Mouse (Mus musculus) frontal cortex, postnatal 36 days (tissue): ENCODE data around the gene Pak6.
"Not testable (repeated sequence)": the region's sequence is repeated elsewhere in the genome, so short reads cannot be mapped to it uniquely, and the experiment has no call there.

ENCODE experiments used
- DNase-seq, 2 experiments: peaks; one replicate each; pipeline ENCODE4 v3.0.0; 2022; ENCODE audit warnings: low spot score in 2 of 2

Gene Pak6

DNA sequence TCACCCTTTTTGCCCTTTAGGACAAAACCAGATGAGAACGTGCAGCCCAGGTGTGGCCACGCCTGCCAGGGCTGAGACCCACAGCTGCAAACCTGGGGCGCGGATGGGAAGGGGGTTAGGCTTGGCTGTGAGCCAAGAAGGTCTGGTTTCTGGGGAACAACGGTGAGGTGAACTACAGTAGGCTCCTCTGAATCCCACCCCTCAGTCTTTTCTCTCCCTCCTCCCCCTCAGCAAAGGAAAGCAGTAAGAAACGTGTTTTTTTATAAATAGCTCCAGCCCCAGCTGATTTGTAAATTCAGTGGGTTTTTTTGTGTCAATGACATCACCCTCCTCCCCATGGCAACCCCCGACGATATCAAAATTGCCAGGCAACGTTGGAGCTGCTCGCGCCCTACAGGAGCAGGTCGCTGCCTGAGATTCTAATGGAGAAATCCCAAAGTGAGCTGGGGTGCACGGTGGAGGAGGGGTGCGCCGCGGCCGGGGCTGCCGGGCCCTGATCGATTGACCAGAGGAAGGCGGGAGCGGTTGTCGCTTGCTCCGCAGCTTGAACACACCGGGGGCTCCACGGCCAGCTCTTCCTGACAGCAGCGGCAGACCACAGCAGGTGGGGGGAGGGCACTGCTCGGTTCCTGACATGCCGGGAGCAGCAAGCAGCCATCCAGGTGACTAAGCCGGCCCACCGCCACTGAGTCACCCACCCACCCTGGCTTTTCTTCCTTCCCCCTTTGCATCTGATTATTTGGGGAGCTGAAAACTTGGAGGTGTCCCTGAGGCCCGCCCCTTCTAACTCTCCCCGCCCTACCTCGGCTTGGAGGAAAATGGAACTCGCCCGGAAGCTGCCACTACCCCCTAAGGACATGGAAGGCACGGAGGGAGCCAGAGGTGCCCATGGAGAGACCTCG, at the start of gene Pak6:
Gene Pak6, plus strand, starts transcription at position 402 of the 902 bp plus-strand sequence.
- peak; percentile 63 to 75 for DNase-seq

DNA sequence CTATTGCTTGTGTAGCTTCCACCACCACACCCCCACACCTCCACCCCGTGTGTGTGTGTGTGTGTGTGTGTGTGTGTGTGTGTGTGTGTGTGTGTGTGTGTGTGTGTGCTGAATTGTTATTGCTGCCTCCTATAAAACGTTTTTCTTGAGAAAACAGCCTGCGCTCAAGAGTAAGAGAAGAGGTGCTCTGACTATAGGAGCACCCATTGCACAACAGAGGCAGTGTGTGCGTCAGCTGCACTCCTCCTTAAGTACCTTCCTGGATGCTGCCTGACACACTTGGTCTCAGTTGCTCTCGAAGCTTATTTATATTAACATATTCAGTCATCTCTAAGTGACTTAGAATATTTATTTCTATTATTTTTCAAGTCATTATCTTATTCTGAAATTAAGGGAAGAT, 45.1 kb upstream of the Pak6 start:
- DNase-seq, result no peak

DNA sequence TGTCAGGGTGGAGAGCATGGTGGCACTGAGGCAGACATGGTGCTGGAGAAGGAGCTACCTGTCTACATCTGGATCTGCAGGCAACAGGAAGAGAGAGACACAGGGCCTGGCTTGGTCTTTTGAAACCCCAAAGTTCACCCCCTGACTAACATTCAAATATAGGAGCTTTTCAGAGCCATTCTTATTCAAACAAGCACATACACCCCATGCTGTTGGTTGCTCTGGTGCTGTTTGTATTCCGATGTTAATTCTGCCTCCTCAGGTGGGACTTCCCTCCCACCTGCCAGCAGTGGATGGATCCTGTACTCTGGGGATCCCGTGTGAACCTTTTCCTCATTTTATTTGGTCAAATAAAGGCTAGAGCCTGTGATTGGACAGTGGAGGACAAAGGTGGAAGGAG, 43.0 kb upstream of the Pak6 start:
- DNase-seq, result no peak

DNA sequence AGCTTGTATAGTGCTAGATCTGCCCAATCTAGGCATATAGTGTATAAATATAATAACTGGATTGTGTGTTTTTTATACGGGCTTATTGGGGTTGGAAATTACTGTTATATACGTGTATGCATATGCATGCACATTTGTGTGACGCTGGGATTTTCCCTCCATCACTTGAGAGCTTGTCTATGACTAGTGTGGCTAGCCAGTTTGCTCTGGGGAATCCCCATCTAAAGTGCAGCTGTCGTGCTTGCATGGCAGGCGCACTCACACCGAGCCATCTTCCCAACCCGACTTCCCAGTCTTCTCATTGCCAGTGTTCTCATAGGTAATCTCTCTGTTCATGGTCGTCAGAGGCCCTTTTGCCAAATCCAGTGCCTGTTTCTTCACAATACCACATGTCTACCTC, 42.5 kb upstream of the Pak6 start:
- no peak for DNase-seq

DNA sequence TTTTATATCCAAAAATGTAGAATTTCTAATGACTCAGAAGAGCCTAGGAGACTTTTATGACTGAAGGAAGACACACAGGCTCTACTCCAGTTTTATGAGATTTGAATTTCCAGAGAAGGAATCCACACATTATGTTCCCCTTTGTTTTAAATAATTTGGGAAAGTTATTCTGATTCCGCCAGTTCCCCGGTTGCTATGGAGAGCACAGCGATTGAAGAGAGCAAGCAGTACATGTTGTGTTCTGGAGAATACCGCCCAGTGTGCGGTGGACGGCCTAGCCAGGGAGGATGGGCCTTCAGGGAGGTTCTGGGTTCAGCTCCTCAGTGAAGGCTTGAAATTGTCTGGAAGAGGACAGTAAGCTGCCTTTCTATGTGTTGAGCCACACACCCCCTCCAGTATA, 33.8 kb upstream of the Pak6 start:
- DNase-seq, result no peak

DNA sequence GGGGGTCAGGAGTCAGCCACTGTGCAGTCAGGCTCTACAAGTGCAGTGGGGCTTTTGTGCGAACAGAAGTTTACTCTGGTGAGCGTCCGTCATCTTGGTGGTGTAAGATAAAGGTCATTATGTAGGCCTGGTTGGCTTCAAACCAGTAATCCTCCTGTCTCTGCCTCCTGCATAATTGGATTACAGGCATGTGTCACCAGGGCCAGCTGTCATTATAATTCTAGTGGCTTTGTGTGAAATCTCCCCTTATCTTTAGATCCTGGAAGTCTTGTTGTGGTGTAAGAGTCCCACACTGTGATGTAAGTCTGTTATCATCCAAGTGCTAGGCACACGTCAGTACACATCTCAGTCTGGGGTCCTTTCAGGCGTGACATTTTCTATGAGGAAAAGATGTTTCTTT, 29.7 kb upstream of the Pak6 start:
- no peak for DNase-seq

DNA sequence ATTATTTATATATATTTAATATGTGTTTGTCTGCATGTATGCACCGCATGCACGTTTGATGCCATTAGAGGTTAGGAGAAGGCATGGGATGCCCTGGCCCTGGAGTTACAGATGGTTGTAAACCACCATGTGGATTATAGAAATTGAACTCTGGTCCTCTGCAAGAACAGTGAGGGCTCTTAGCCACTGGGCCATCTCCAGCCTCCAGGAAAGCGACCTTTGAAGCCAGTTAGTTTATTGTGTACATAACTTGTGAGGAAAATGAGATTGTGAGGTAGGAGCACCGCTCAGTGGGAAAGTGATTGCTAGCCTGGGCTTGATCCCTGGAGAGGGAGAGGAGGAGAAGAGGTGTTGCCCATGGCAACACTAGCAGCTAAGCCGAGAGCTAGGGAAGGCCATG, 25.8 kb upstream of the Pak6 start:
- no peak for DNase-seq

DNA sequence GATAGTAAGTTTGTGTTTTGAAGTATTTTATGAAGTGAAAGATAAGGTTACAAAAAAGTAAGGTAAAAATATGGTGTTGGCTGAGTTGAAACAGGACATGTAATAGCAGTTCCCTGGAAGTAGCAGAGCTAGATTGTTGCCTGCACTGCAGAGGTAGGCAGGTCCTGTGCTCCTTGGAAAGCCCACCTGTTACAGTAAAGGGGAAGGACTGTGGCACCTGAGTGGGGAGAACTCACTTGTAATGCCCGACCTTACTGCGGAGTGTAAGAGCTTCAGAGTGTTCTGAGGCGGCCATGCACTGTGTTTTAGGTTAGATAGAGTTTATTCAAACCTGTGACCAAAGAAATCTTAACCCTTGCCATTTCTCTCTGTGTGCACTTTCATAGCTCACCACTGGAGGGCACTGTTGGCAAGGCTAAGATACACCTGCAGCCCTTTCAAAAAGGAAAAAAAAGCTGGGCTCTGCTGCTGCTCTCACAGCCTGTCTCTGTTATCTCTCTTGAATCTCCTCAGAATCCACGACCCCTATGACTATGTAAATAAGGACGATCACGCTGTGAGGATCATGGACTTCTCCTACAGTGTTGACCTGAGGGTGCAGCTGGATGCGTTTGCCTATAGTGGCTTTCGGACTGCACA, 25.1 kb upstream of the Pak6 start:
- peak; percentile 66 to 73 for DNase-seq

DNA sequence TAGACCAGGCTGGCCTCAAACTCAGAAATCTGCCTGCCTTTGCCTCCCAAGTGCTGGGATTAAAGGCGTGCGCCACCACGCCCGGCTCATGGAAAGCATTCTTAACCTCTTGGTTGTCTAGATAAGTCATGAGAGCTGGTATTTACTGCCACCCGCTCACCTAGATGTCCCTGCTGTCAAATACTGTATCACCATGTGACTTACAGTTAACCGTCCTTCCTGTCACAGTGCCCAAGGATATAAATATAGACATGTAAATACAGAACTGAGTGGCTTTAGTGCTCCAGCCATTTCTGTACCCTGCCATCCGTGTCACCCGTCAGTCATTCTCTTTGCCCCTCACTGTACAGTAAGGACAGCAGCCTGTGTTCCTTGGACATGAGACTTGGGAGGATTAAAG, 24.4 kb upstream of the Pak6 start:
- DNase-seq, result no peak

DNA sequence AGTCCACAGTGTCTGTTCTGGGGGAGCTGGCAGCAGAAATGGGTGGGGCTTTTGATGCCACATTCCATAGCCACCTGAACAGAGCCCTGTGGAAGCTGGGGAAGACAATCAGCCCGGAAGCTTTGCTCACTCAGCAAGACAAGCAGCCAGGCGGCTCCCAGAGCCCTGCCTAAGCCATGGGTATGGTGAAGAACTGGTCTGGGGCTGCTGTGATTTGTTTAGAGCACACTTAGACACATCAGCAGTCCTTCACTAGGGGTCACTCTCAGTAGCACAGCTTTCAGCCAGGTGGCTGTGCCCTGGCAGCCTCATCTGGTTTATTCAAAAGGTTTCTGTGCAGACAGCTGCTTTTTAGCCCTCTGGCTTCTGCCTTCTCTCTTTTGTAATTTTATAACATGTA, 22.0 kb upstream of the Pak6 start:
- DNase-seq, result no peak

DNA sequence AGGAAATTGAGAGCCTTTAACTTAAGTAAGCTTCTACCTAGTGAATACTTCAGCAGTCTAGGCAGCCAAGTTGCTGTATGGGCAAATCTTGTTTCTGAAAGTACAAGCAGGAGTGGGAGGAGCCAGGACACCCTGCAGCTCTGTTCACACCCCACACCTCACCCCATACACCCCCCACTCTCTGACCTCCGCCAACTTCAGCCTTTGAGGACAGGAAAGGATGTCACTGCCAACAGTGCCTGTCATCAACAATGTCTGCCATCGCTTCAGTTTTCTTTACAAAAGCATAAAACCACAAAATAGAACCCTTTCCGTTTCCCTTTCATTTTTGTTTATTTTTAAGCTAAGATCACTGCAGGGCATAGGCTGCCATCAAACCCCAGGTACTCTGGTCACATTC, 20.7 kb upstream of the Pak6 start:
- no peak for DNase-seq

DNA sequence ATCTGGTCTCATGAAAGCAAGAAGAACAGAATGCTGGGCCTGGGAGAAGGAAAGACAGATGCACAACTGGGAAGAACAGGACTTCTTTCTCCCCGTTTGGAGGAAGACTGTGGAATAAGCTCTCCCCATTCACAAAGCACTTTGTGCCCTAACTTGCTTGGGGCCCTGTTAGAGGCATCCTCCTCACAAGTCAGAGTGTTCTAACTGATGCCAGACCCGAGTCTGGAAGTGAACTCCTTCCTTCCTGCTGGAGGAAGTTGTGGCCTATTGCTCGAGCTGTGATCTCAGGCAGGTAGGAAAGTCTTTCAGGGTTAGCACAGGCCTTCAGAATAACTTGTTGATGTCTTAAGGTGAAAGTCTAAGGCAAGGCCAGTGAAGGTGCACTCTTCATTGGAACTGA, 20.2 kb upstream of the Pak6 start:
- no peak for DNase-seq

DNA sequence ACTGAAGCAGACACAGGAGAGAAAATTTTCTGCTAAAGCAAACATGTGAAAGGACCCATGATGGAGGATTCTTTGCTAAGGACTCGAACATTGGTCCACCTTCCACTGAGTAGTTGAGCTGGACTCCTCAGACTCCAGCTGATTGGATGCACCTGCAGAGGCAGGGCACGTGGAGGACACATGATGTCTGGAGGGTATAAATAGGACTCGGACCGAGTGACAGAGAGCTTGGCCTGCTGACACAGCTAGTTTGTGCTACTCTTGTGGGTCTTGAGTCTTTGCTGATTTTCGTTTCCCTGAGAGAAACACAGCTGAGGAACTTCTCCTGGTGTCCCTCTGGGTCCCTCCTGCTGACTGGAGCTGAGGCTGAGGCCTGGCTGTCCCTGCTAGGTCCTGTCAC, 16.4 kb upstream of the Pak6 start:
- DNase-seq, result no peak

DNA sequence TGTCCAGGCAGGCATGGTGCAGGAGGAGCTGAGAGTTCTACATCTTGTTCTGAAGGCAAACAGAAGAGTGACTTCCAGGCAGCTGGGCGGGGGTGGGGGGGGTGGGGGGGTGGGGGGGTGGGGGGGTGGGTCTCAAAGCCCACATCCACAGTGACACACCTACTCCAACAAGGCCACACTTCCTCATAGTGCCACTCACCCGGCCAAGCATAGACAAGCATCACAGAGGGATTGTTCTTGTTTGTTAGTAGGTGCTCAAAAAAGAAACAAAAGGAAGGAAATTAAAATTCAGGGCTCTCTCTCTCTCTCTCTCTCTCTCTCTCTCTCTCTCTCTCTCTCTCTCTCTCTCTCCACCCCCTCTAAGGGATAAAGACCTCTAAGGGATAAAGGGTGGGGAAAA, 12.4 kb upstream of the Pak6 start:
- DNase-seq, result not testable (repeated sequence)

DNA sequence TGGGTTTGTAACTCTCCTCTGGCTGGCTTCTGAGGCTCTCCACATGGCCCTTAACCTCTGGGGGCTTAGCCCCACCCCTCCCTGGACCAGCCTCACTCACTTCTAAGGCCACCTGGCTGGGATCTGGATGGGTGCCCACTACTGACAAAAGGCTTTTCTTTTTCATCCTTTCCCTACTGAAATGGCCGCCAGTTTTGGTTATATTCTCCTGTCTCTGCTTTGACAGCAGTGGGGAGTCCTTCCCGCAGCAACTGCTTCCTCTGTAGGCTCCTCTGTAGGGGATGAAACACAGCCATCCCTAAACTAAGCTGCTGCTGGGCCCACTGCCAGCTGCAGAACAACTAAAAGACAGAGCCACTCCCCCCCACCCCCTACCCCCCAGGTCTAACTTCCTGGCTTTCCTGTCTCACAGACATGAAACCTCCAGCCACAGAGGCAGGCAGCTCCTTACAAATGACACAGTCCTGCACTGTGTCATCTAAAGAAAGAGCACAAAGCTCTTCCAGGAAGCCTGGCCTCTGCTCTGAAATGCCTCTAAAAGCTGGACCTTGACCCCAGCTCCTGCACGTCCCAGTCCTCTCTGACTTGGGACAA, 6.3 kb upstream of the Pak6 start:
- DNase-seq, result no peak

DNA sequence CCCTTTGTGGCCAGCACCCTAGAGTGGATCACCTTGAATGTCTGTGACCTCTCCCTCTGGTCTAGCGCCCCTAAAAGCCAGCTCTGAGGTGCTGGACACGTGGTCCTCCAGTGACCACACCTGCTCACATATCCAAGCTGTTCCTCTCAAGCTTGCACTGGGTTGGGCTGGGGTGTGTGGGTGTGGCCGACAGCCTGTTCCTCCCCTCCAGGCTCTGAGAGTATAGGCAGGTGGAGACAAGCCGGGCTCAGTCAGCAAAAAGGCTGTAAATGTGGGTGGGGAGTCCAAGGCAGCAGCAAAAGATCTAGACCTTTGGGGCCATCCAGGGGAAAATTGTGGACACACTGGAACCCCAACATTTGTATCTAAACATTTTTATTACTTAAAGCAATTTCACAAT, 4.6 kb upstream of the Pak6 start:
- no peak for DNase-seq

DNA sequence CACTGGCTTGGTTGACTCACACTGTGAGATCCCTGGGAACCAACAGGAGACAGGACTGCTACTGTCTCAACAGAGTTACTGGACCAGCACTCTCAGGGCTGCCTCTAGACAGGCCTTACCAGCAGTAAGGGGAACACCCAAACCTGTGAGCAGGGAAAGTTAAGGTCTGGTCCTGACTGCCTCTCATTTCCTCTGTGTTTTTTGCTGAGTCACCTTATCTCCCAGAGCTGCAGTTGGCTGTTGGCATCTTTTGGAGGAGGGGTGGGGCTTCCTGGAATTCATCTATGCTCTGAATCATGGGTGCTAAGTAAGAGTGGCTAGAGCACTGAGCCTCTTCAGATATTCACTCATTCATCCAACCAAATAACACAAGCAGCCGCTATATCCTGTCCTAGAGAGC, 4.0 kb upstream of the Pak6 start:
- DNase-seq, result peak; percentile 42 to 59

DNA sequence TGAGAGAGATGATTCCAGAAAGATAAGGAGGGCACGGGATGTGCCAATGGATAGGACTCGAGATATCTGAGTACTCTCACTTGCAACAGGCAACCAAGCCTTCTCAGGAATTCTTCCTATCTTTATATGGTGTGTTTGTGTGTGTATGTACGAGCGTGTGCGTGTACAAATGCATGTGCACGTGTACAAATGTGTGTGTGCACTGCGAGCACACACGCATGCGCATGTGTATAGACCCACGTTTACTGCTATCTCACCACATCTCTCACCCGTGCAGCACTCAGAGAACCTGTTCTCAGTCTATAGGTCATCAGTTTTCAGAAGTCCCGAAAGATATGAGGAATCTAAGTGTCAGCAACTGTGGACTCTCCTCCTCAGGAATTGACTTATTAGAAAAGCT, 3.6 kb upstream of the Pak6 start:
- DNase-seq, result no peak

DNA sequence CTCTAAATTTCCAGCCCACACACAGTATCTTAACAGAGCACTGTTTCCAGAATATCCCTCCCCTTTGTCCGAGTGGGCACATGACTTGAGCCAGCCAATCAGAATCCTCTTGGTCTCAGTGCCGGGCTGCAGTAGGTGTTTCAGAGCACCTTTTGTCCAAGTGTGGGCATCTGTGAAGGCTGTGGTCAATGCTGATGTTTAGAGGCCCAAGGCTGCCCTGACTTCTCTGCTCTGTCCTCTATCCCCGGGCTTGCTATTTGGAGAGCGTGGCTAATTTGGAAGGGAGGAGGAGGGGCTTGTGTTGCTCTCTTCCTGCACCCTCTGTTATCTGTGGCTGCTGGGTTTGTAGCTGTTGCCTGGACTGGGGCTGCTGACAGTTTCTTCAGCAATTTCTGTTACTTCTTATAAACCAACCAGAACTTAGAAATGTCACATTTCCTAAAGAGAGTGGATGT, 3.1 kb upstream of the Pak6 start:
- DNase-seq, result peak; percentile 36 to 51

DNA sequence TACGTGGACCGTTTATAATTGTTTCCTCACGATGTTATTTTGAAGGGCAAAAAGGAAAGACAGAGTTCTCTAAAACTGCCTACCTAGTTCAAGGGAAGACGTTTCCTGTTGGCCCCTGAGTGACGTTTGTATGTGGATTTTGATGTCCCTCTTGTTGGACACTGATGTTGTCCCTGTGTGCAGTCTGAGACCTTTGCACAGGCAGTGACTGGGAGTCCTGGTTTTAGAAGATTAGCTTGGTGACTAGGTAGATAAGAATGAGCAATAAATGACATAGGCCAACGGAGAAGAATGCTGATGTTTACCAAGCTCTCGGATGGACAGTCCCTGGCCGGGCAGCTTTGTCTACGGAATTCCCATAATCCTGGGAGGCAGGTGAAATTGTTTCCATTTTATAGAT, 1.2 kb upstream of the Pak6 start:
- DNase-seq, result no peak

DNA sequence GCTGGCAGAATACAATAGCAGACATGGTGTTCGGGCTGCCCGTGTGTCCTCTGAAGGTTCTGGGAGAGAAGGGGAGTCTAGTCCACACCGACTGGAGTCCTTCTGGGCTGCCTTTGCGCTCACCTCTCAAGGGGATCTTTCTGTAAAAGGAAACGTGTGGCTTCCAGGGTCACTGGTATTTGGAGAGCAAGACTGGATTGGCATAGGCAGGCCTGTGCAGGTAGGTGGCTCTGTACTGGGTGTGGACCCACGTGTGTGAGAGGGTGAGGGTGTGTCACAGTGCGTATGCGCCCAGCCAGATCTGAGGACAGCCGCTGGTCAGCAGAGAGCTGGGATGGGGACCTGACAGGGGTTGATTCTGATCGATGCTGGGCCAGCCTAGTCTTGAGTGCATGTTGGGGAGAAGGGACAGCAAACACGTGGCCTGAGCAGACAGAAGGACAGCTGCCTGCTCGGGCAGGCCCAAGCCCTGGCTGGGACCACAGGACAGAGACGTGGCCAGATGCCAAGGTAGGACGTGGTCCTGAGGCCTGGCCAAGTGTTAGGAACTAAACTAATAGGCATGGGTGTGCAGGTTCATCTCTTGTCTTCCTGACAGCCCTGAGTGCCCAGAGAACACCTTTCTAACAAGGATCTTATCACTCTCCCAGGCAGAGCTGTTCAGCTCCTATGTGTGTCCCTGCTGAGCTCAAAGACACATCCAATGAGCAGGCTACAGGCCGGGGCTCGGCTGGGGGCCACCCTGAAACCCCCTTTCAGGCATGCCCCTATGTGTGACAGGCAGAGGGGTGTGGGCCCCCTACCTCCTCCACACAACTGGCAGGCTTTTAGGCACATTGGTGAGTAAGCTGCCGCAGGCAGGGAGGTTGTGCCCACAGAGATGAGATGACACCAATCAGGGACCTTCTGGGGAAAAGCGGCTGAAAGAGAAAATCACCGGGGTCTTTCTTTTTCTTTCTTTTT, 982 bp downstream of the Pak6 start:
- DNase-seq, result peak; percentile 29 to 31
